Comparison of ENCODE assay signal across 22 mouse cellular contexts in genomic region chr7:97656144-97656543, GRCm38 (mm10). TPM values are rescaled to one million over a fixed set of nuclear protein-coding genes. Genes with fewer than 3 reads are reported as not detected.
A peak's percentile ranks its signal among the peaks of the same experiment; 100 is the strongest.
DNase-seq lines count a peak whose midpoint lies in the region; ATAC-seq and TF ChIP-seq lines count a peak whose summit lies in the region.
"Had no signal": no experiment of that assay in that cellular context is flagged by ENCODE, and none has a peak within 500 bp of the region (broad histone marks: within the 10 kb centered on the region; RNA-seq: fewer than 3 reads in every experiment).

No protein-coding gene starts in this region.

- TF ChIP-seq POLR2A in kidney, adult 2 months (IDR thresholded peaks at IDR 0.05; ENCODE audit: low read depth, low read length), result no peak
- no peak for TF ChIP-seq POLR2A in liver, adult 2 months (IDR thresholded peaks at IDR 0.05; ENCODE audit: extremely low read depth, insufficient read depth, low read length)

- no peak overlapping the region for H3K4me3 ChIP-seq in gastrocnemius, adult 2 months
- H3K4me3 ChIP-seq in kidney, adult 2 months (ENCODE audit: insufficient read depth, low read depth, low read length), result no peak overlapping the region
- H3K4me3 ChIP-seq in liver, adult 2 months (ENCODE audit: insufficient read depth, low read depth, low read length), result no peak overlapping the region
- H3K4me3 ChIP-seq in liver, embryonic 12.5 days, result no peak overlapping the region
- H3K4me3 ChIP-seq: forebrain, embryonic 10.5 days; kidney, embryonic 15.5 days; lung, embryonic 15.5 days had no signal

- DNase-seq in gastrocnemius, adult 2 months, result peak; percentile 21
- no peak for DNase-seq in gastrocnemius, adult 8-10 months (ENCODE audit: low spot score in 2 of 2)
- DNase-seq in kidney, adult 2 months, result peak; percentile 15
- DNase-seq in kidney, postnatal 14 days, result no peak
- DNase-seq in liver, adult 2 months (ENCODE audit: extremely low read depth, low read depth, low spot score), result peak; percentile 9
- DNase-seq in 416B (ENCODE audit: low read depth), result peak; percentile 29
- no peak for DNase-seq in embryo, embryonic 11 days
- DNase-seq: adrenal gland, postnatal 25 days; cerebellum, adult 9-11 months; gastrocnemius, postnatal 36 days; heart, postnatal 10 days; layer of hippocampus, adult 9-11 months; right cerebral cortex, adult 18-20 months; thymus, adult 2 months; thymus, postnatal 4 days had no signal

- peak; percentile 40 for TF ChIP-seq CTCF in gastrocnemius, adult 2 months (IDR thresholded peaks at IDR 0.05)
- TF ChIP-seq CTCF in kidney, adult 2 months (conservative IDR thresholded peaks at IDR 0.05; ENCODE audit: insufficient read depth, insufficient read length, low read depth, low read length), result peak; percentile 51
- no peak for TF ChIP-seq CTCF in liver, adult 2 months (IDR thresholded peaks at IDR 0.05; ENCODE audit: low read depth, low read length)

- WGBS in kidney, adult 2 months, result 82% methylated on average over 6 of the region's 6 CpGs
- 85% methylated on average over 6 of the region's 6 CpGs for WGBS in liver, adult 2 months
- WGBS in liver, embryonic 12.5 days (ENCODE audit: insufficient replicate concordance), result 76% methylated on average over 6 of the region's 6 CpGs

- H3K27ac ChIP-seq in gastrocnemius, adult 2 months, result no peak overlapping the region
- no peak overlapping the region for H3K27ac ChIP-seq in kidney, adult 2 months (ENCODE audit: insufficient read depth, low read depth, low read length)
- no peak overlapping the region for H3K27ac ChIP-seq in liver, adult 2 months (replicated peaks; ENCODE audit: insufficient read depth, low read depth, low read length)
- no peak overlapping the region for H3K27ac ChIP-seq in liver, embryonic 12.5 days
- H3K27ac ChIP-seq: forebrain, embryonic 10.5 days; kidney, embryonic 15.5 days; lung, embryonic 15.5 days had no signal

- no peaks in the 10 kb centered on the region for H3K9me3 ChIP-seq in liver, embryonic 12.5 days (replicated peaks)
- H3K9me3 ChIP-seq: forebrain, embryonic 10.5 days; kidney, embryonic 15.5 days; lung, embryonic 15.5 days had no signal

- H3K4me1 ChIP-seq in kidney, adult 2 months (ENCODE audit: control insufficient read depth, insufficient read depth, low read length), result no peaks in the 10 kb centered on the region
- peaks cover 2% of the 10 kb centered on the region; the same call in 1 of the 2 replicates for H3K4me1 ChIP-seq in liver, adult 2 months (ENCODE audit: control insufficient read depth, insufficient read depth, low read length)
- H3K4me1 ChIP-seq in liver, embryonic 12.5 days, result peaks cover 5% of the 10 kb centered on the region
- H3K4me1 ChIP-seq: forebrain, embryonic 10.5 days; kidney, embryonic 15.5 days; lung, embryonic 15.5 days had no signal

- H3K9ac ChIP-seq in liver, adult 2 months (ENCODE audit: low read depth, low read length), result no peak overlapping the region
- H3K9ac ChIP-seq in liver, embryonic 12.5 days, result no peak overlapping the region
- H3K9ac ChIP-seq: kidney, embryonic 15.5 days; lung, embryonic 15.5 days had no signal

- no peaks in the 10 kb centered on the region for H3K79me2 ChIP-seq in liver, adult 2 months (ENCODE audit: control insufficient read depth, insufficient read depth, low read length)

- ATAC-seq in liver, embryonic 12.5 days, result no peak
- ATAC-seq: CD4-positive, CD25-positive, alpha-beta regulatory T cell, adult 4 months; forebrain, embryonic 16.5 days had no signal

- intact Hi-C loops in gastrocnemius, adult 2 months (cut with DNase I), result no loop called here

- no peak overlapping the region for H3K4me2 ChIP-seq in liver, embryonic 12.5 days
- H3K4me2 ChIP-seq: kidney, embryonic 15.5 days; lung, embryonic 15.5 days; midbrain, embryonic 11.5 days had no signal

- no peaks in the 10 kb centered on the region; the same call in 1 of the 2 replicates for H3K36me3 ChIP-seq in kidney, adult 2 months (ENCODE audit: control insufficient read depth, insufficient read depth, low read length)
- H3K36me3 ChIP-seq in liver, adult 2 months (ENCODE audit: control insufficient read depth, insufficient read depth, low read length), result peaks cover 9% of the 10 kb centered on the region
- H3K36me3 ChIP-seq in liver, embryonic 12.5 days, result peaks cover 38% of the 10 kb centered on the region

- H3K27me3 ChIP-seq in kidney, adult 2 months (replicated peaks; ENCODE audit: control insufficient read depth, insufficient read depth, low read length), result no peaks in the 10 kb centered on the region
- no peaks in the 10 kb centered on the region for H3K27me3 ChIP-seq in liver, adult 2 months (ENCODE audit: control insufficient read depth, insufficient read depth, low read length)
- H3K27me3 ChIP-seq in liver, embryonic 12.5 days (replicated peaks), result no peaks in the 10 kb centered on the region
- H3K27me3 ChIP-seq: kidney, embryonic 15.5 days; lung, embryonic 15.5 days had no signal

RNA-seq across cellular contexts. Expression of gene Clns1a, which starts 40.3 kb away (rescaled TPM):
- 10 to 100 TPM; 29.5 to 35.1 TPM for total RNA-seq in gastrocnemius, adult 2 months (2021)
- 10 to 100 TPM; 30.6 to 32.6 (median 31.4) TPM for total RNA-seq in gastrocnemius, adult 8-10 months (2022)
- 23.5 and 28.7 TPM in 2 replicates for polyA plus RNA-seq in kidney, adult 2 months (2012; rRNA removed)
- total RNA-seq in liver, adult 2 months (2014; rRNA removed), result 26.0 and 29.1 TPM in 2 replicates
- polyA plus RNA-seq in liver, adult 2 months (2012; rRNA removed), result 17.1 and 21.6 TPM in 2 replicates
- polyA plus RNA-seq in liver, embryonic 12.5 days (2016; fragmentation: Nextera tagmentation; extraction: Ambion mirVana), result 120 and 129 TPM in 2 replicates

Comparison
In these comparisons a context has a peak if more than half of its experiments do, and no peak if none do; other contexts are left out.
1. DNase-seq: peak in gastrocnemius, adult 2 months (single experiment), kidney, adult 2 months (single experiment), liver, adult 2 months (single experiment) and 416B (single experiment); none in gastrocnemius, adult 8-10 months (0 of 2), kidney, postnatal 14 days (single experiment) and embryo, embryonic 11 days (single experiment).